Mouse (Mus musculus) midbrain, embryonic 15.5 days (tissue): ENCODE measurements around the gene Bloc1s3. TPM values are rescaled to one million over a fixed set of nuclear protein-coding genes. Genes with fewer than 3 reads are reported as not detected.

ENCODE experiments used
- ATAC-seq: fragments of 200-750 bp; cut with Nextera tagmentation; replicated peaks from 2 replicates; pipeline ENCODE4 v1.8.0; 2017; ENCODE audit warnings: moderate TSS enrichment
- H3K27ac ChIP-seq: fragments of 300-500 bp; sonication (generic); 2 replicates; pipeline ENCODE4 v1.5.1; 2015; ENCODE audit warnings: mild to moderate bottlenecking, inconsistent platforms
- H3K27me3 ChIP-seq: fragments of 300-500 bp; sonication (generic); replicated peaks from 2 replicates; pipeline ENCODE4 v1.6.1; 2015; ENCODE audit warnings: inconsistent platforms
- H3K36me3 ChIP-seq: fragments of 300-500 bp; sonication (generic); replicated peaks from 2 replicates; pipeline ENCODE4 v1.6.1; 2015; ENCODE audit warnings: inconsistent platforms
- H3K4me1 ChIP-seq: fragments of 300-500 bp; sonication (generic); 2 replicates; pipeline ENCODE4 v1.6.1; 2015; ENCODE audit warnings: inconsistent platforms
- H3K4me2 ChIP-seq: fragments of 300-500 bp; sonication (generic); 2 replicates; pipeline ENCODE4 v1.6.1; 2015; ENCODE audit warnings: inconsistent platforms, mild to moderate bottlenecking, moderate library complexity
- H3K4me3 ChIP-seq: fragments of 300-500 bp; sonication (generic); 2 replicates; pipeline ENCODE4 v1.5.1; 2015; ENCODE audit warnings: mild to moderate bottlenecking, inconsistent platforms
- H3K9ac ChIP-seq: fragments of 300-500 bp; sonication (generic); 2 replicates; pipeline ENCODE4 v1.6.1; 2015; ENCODE audit warnings: mild to moderate bottlenecking, inconsistent platforms
- H3K9me3 ChIP-seq: fragments of 300-500 bp; sonication (generic); 2 replicates; pipeline ENCODE4 v1.6.1; 2016; ENCODE audit warnings: inconsistent platforms
- WGBS: fragments of 180-500 bp; shearing (Covaris S2); methylation state at CpG from one replicate; pipeline ENCODE4 v1.1.7; 2015; ENCODE audit warnings: mixed read lengths; 5-methylcytosine and 5-hydroxymethylcytosine counted together
- polyA plus RNA-seq: library from polyadenylated mRNA; unstranded; fragments of >200 nt; fragmentation: Nextera tagmentation; extraction: Ambion mirVana; gene quantifications from 2 replicates; pipeline ENCODE4 v1.2.1, GENCODE M21; 2015

Bloc1s3 gene
- polyA plus RNA-seq, 1 experiment from 2014 or later: 4.8 TPM

GRCm38 (mm10) chr7:19509786-19510185 lies 1.6 kb upstream of the Bloc1s3 start:
- Histone ChIP-seq H3K9me3 (no peaks in the 10 kb centered on the region), H3K4me1 (peaks cover 25% of the 10 kb centered on the region), H3K36me3 (no peaks in the 10 kb centered on the region), H3K4me3 (peak overlapping the region; percentile 77; the same call in 1 of the 2 replicates), H3K27me3 (no peaks in the 10 kb centered on the region), H3K4me2 (peak overlapping the region; percentile 74), H3K9ac (no peak overlapping the region), H3K27ac (no peak overlapping the region)
- 94% methylated on average over 7 of the region's 7 CpGs for WGBS
- ATAC-seq: no peak

- Histone ChIP-seq H3K4me3 (peak overlapping the region; percentile 77), H3K36me3 (no peaks in the 10 kb centered on the region), H3K27ac (peak overlapping the region; percentile 80), H3K4me1 (peaks cover 25% of the 10 kb centered on the region), H3K9me3 (no peaks in the 10 kb centered on the region), H3K4me2 (peak overlapping the region; percentile 74), H3K27me3 (no peaks in the 10 kb centered on the region), H3K9ac (peak overlapping the region; percentile 69)
- 6% methylated on average over 15 of the region's 15 CpGs for WGBS
- ATAC-seq: peak; percentile 48
Measured at GRCm38 (mm10) chr7:19508924-19509568, 879 bp upstream of the Bloc1s3 start.

- 4% methylated on average over 18 of the region's 18 CpGs for WGBS
- H3K27ac ChIP-seq: peak overlapping the region; percentile 80
- peak overlapping the region; percentile 77 for H3K4me3 ChIP-seq
- no peaks in the 10 kb centered on the region for H3K9me3 ChIP-seq
- peak overlapping the region; percentile 74 for H3K4me2 ChIP-seq
- H3K9ac ChIP-seq: peak overlapping the region; percentile 51
- no peaks in the 10 kb centered on the region for H3K27me3 ChIP-seq
- no peak for ATAC-seq
- H3K4me1 ChIP-seq: peaks cover 25% of the 10 kb centered on the region
- no peaks in the 10 kb centered on the region for H3K36me3 ChIP-seq
Measured at GRCm38 (mm10) chr7:19507612-19507981, 570 bp downstream of the Bloc1s3 start.

GRCm38 (mm10) chr7:19506969-19507611 lies 1.1 kb downstream of the Bloc1s3 start:
- peak overlapping the region; percentile 74 for H3K4me2 ChIP-seq
- H3K27me3 ChIP-seq: no peaks in the 10 kb centered on the region
- peak; percentile 31 for ATAC-seq
- WGBS: under 1% methylated on average over 71 of the region's 71 CpGs
- peaks cover 25% of the 10 kb centered on the region for H3K4me1 ChIP-seq
- H3K9ac ChIP-seq: peak overlapping the region; percentile 51
- no peaks in the 10 kb centered on the region for H3K9me3 ChIP-seq
- no peaks in the 10 kb centered on the region for H3K36me3 ChIP-seq
- H3K4me3 ChIP-seq: peak overlapping the region; percentile 77
- H3K27ac ChIP-seq: peak overlapping the region; percentile 80

- H3K27ac ChIP-seq: no peak overlapping the region
- H3K4me2 ChIP-seq: peak overlapping the region; percentile 74
- WGBS: 19% methylated on average over 6 of the region's 6 CpGs
- H3K4me3 ChIP-seq: peak overlapping the region; percentile 77
- no peaks in the 10 kb centered on the region for H3K36me3 ChIP-seq
- peaks cover 25% of the 10 kb centered on the region for H3K4me1 ChIP-seq
- H3K27me3 ChIP-seq: no peaks in the 10 kb centered on the region
- no peak for ATAC-seq
- no peak overlapping the region for H3K9ac ChIP-seq
- no peaks in the 10 kb centered on the region for H3K9me3 ChIP-seq
Measured at GRCm38 (mm10) chr7:19506326-19506725, 1.8 kb downstream of the Bloc1s3 start.

- no peak for ATAC-seq
- WGBS: 41% methylated on average over 5 of the region's 5 CpGs
- no peak overlapping the region for H3K9ac ChIP-seq
Measured at GRCm38 (mm10) chr7:19503481-19504068, 4.6 kb downstream of the Bloc1s3 start.

GRCm38 (mm10) chr7:19501658-19502057 lies 6.5 kb downstream of the Bloc1s3 start:
- WGBS: 79% methylated on average over 4 of the region's 4 CpGs
- H3K9ac ChIP-seq: no peak overlapping the region
- H3K4me1 ChIP-seq: peaks cover 7% of the 10 kb centered on the region; the same call in 1 of the 2 replicates
- no peak overlapping the region for H3K4me2 ChIP-seq
- H3K4me3 ChIP-seq: no peak overlapping the region
- H3K27me3 ChIP-seq: no peaks in the 10 kb centered on the region
- no peaks in the 10 kb centered on the region for H3K9me3 ChIP-seq
- H3K36me3 ChIP-seq: no peaks in the 10 kb centered on the region
- ATAC-seq: no peak
- H3K27ac ChIP-seq: no peak overlapping the region

More at GRCm38 (mm10) chr7:19503481-19504068, 4.6 kb downstream of the Bloc1s3 start:
- H3K4me1 ChIP-seq: peaks cover 16% of the 10 kb centered on the region
- no peak overlapping the region for H3K4me3 ChIP-seq
- no peaks in the 10 kb centered on the region for H3K9me3 ChIP-seq
- no peaks in the 10 kb centered on the region for H3K36me3 ChIP-seq
- H3K4me2 ChIP-seq: no peak overlapping the region
- H3K27me3 ChIP-seq: no peaks in the 10 kb centered on the region
- no peak overlapping the region for H3K27ac ChIP-seq

GRCm38 (mm10) chr7:19500420-19501363 lies 7.5 kb downstream of the Bloc1s3 start:
- WGBS: 78% methylated on average over 12 of the region's 12 CpGs
- Histone ChIP-seq H3K4me3 (no peak overlapping the region), H3K9ac (no peak overlapping the region), H3K4me1 (no peaks in the 10 kb centered on the region), H3K27me3 (no peaks in the 10 kb centered on the region), H3K9me3 (no peaks in the 10 kb centered on the region), H3K27ac (no peak overlapping the region), H3K4me2 (no peak overlapping the region), H3K36me3 (no peaks in the 10 kb centered on the region)
- no peak for ATAC-seq

GRCm38 (mm10) chr7:19498326-19498725 lies 9.8 kb downstream of the Bloc1s3 start:
- H3K9me3 ChIP-seq: no peaks in the 10 kb centered on the region
- H3K27ac ChIP-seq: no peak overlapping the region
- no peaks in the 10 kb centered on the region for H3K4me1 ChIP-seq
- H3K4me3 ChIP-seq: no peak overlapping the region
- H3K27me3 ChIP-seq: 0 out of 2 replicates have a peak, but pooled peaks cover 6% of the 10 kb centered on the region
- no peak for ATAC-seq
- H3K9ac ChIP-seq: no peak overlapping the region
- no peaks in the 10 kb centered on the region for H3K36me3 ChIP-seq
- no peak overlapping the region for H3K4me2 ChIP-seq
- WGBS: 90% methylated on average over 4 of the region's 4 CpGs

GRCm38 (mm10) chr7:19496214-19496555 lies 12.0 kb downstream of the Bloc1s3 start:
- peaks cover 5% of the 10 kb centered on the region; the same call in 1 of the 2 replicates for H3K4me1 ChIP-seq
- no peaks in the 10 kb centered on the region for H3K36me3 ChIP-seq
- H3K4me3 ChIP-seq: no peak overlapping the region
- WGBS: 53% methylated on average over 5 of the region's 5 CpGs
- H3K9ac ChIP-seq: no peak overlapping the region
- no peak overlapping the region for H3K27ac ChIP-seq
- peaks cover 20% of the 10 kb centered on the region for H3K27me3 ChIP-seq
- ATAC-seq: no peak
- no peaks in the 10 kb centered on the region for H3K9me3 ChIP-seq
- H3K4me2 ChIP-seq: no peak overlapping the region

- peaks cover 25% of the 10 kb centered on the region for H3K27me3 ChIP-seq
- no peak overlapping the region for H3K27ac ChIP-seq
- no peaks in the 10 kb centered on the region for H3K36me3 ChIP-seq
- H3K9me3 ChIP-seq: no peaks in the 10 kb centered on the region
- no peak for ATAC-seq
- H3K4me3 ChIP-seq: no peak overlapping the region
- no peak overlapping the region for H3K4me2 ChIP-seq
- H3K9ac ChIP-seq: no peak overlapping the region
- WGBS: 80% methylated on average over 20 of the region's 20 CpGs
- peaks cover 5% of the 10 kb centered on the region; the same call in 1 of the 2 replicates for H3K4me1 ChIP-seq
Measured at GRCm38 (mm10) chr7:19495521-19496213, 12.5 kb downstream of the Bloc1s3 start.
